Mouse (Mus musculus): ENCODE measurements around the gene P2ry12. TPM values are rescaled to one million over a fixed set of nuclear protein-coding genes. Genes with fewer than 3 reads are reported as not detected.

The P2ry12 gene
- polyA plus RNA-seq, 1 experiment from 2014 or later, result 5.6 TPM

DNA sequence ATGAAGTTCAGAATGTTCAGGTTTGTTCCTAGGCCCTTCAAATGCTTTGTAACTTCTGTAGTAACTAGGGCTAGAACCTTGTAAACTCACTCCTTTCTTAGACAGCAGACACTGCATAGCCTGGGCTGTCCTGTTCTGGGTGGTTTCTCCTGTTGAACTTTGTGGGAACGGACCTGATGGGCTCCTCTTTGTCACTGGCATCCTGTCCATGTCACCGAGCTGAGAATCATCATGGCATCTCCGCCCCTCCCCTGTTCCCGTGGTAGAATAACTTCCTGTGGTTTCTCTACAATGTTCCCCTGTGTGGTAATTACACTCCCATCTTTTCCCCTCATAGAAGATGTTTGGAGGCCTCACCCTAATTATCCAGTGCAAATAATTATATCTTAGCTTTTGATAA is 56.7 kb downstream of the P2ry12 start:
- ATAC-seq (ENCODE audit: low FRiP score, low TSS enrichment), result no peak
- Histone ChIP-seq H3K4me2 (ENCODE audit: low read length) (no peak overlapping the region), H3K27ac (replicated peaks; ENCODE audit: low read depth, low read length) (no peak overlapping the region), H3K27me3 (ENCODE audit: control insufficient read depth, insufficient read depth, low read length) (no peaks in the 10 kb centered on the region), H3K9me3 (ENCODE audit: control insufficient read depth, low read length) (no peaks in the 10 kb centered on the region), H3K4me3 (replicated peaks; ENCODE audit: low read depth, low read length) (no peak overlapping the region), H3K4me1 (ENCODE audit: control insufficient read depth, insufficient read depth, low read length) (no peaks in the 10 kb centered on the region), H3K36me3 (ENCODE audit: control insufficient read depth, insufficient read depth, low read length) (no peaks in the 10 kb centered on the region), H3K9ac (replicated peaks; ENCODE audit: low read length) (no peak overlapping the region)
- WGBS, result 86% methylated on average over 4 of the region's 4 CpGs
- no peak for DNase-seq

- Histone ChIP-seq H3K4me2 (ENCODE audit: low read length) (no peak overlapping the region), H3K4me1 (ENCODE audit: control insufficient read depth, insufficient read depth, low read length) (no peaks in the 10 kb centered on the region), H3K9me3 (ENCODE audit: control insufficient read depth, low read length) (no peaks in the 10 kb centered on the region), H3K4me3 (replicated peaks; ENCODE audit: low read depth, low read length) (no peak overlapping the region), H3K27me3 (ENCODE audit: control insufficient read depth, insufficient read depth, low read length) (no peaks in the 10 kb centered on the region), H3K27ac (replicated peaks; ENCODE audit: low read depth, low read length) (no peak overlapping the region), H3K36me3 (ENCODE audit: control insufficient read depth, insufficient read depth, low read length) (no peaks in the 10 kb centered on the region), H3K9ac (replicated peaks; ENCODE audit: low read length) (no peak overlapping the region)
- ATAC-seq (ENCODE audit: low FRiP score, low TSS enrichment) (no peak), DNase-seq (no peak)
- WGBS, result 88% methylated on average over 11 of the region's 11 CpGs
Measured at GRCm38 (mm10) chr3:59204719-59205503, 57.8 kb downstream of the P2ry12 start.

DNA sequence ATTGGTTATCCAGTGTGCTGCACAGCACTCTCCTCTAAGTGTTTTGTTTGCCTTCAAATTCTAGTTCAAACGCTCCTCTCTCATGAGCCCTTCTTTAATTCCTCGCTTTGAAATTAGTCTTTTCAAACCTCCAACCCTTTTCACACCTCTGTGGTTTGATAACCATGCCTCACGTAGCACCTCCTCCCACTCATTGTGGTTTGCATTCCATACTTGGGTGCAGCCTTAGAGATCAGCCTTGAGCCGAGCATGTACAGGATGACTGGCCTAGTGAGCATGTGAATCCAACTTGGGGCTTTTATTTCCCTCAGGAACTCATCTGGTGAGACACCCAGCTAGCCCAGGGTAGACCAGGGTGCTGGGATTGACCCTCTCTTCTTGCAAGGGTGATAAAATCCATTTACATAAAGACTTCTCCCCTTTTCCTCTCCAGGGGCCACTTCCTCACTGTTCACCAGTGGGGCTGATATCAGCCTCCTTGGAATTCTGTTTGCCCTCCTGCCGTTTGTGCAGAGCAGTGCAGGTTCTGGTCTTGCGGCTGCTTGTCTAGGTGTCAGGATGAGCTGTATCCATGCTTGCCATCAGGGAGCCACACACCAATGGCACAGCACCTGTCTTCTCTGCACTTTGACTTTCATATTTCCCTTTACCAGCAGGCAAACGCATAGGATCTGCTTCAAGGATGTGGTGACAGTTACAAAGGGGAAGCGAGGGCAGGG is 58.7 kb downstream of the P2ry12 start:
- no peak for ATAC-seq (ENCODE audit: low FRiP score, low TSS enrichment)
- 86% methylated on average over 8 of the region's 8 CpGs for WGBS

GRCm38 (mm10) chr3:59197329-59197948 is 65.2 kb downstream of the P2ry12 start:
- Histone ChIP-seq H3K4me3 (replicated peaks; ENCODE audit: low read depth, low read length) (no peak overlapping the region), H3K9ac (replicated peaks; ENCODE audit: low read length) (no peak overlapping the region), H3K27me3 (ENCODE audit: control insufficient read depth, insufficient read depth, low read length) (no peaks in the 10 kb centered on the region), H3K9me3 (ENCODE audit: control insufficient read depth, low read length) (no peaks in the 10 kb centered on the region), H3K4me2 (ENCODE audit: low read length) (no peak overlapping the region), H3K27ac (replicated peaks; ENCODE audit: low read depth, low read length) (no peak overlapping the region), H3K36me3 (ENCODE audit: control insufficient read depth, insufficient read depth, low read length) (no peaks in the 10 kb centered on the region), H3K4me1 (ENCODE audit: control insufficient read depth, insufficient read depth, low read length) (no peaks in the 10 kb centered on the region)
- no peak for ATAC-seq (ENCODE audit: low FRiP score, low TSS enrichment)
- no peak for DNase-seq
- WGBS, result 88% methylated on average over 4 of the region's 4 CpGs

More for the DNA sequence above, 58.7 kb downstream of the P2ry12 start:
- H3K36me3 ChIP-seq (ENCODE audit: control insufficient read depth, insufficient read depth, low read length), result no peaks in the 10 kb centered on the region
- no peak overlapping the region for H3K9ac ChIP-seq (replicated peaks; ENCODE audit: low read length)
- DNase-seq, result no peak
- H3K27ac ChIP-seq (replicated peaks; ENCODE audit: low read depth, low read length), result no peak overlapping the region
- H3K27me3 ChIP-seq (ENCODE audit: control insufficient read depth, insufficient read depth, low read length), result no peaks in the 10 kb centered on the region
- H3K9me3 ChIP-seq (ENCODE audit: control insufficient read depth, low read length), result no peaks in the 10 kb centered on the region
- H3K4me1 ChIP-seq (ENCODE audit: control insufficient read depth, insufficient read depth, low read length), result no peaks in the 10 kb centered on the region
- no peak overlapping the region for H3K4me2 ChIP-seq (ENCODE audit: low read length)
- H3K4me3 ChIP-seq (replicated peaks; ENCODE audit: low read depth, low read length), result no peak overlapping the region

DNA sequence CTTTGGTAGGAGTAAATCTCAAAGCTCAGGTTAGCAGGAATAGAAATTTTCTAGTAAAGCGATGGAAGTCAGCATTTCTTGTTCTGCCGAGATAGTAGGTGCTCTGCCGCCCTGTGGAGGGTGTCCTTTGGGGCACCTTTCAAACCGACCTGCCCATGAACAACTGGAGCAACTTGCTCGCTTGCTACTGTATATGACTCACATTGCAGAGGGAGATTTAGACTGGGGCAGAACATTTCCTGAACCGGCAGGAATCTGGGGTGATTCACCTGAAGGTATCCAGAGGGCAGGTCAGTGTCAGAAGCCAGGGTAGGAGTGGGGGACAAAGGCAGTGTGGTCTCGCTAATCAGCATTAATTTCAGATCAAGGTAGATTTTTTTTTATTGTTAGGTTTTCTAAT is 67.7 kb downstream of the P2ry12 start, which contains the start of gene Gpr87:
Gene Gpr87 (minus strand): TSS at position 167 of the 400 bp plus-strand sequence.
- 88% methylated on average over 7 of the region's 7 CpGs for WGBS
- Histone ChIP-seq H3K36me3 (ENCODE audit: control insufficient read depth, insufficient read depth, low read length) (no peaks in the 10 kb centered on the region), H3K4me2 (ENCODE audit: low read length) (no peak within 1 kb of the TSS), H3K4me3 (replicated peaks; ENCODE audit: low read depth, low read length) (no peak within 1 kb of the TSS), H3K9me3 (ENCODE audit: control insufficient read depth, low read length) (no peaks in the 10 kb centered on the region), H3K27ac (replicated peaks; ENCODE audit: low read depth, low read length) (no peak within 1 kb of the TSS), H3K27me3 (ENCODE audit: control insufficient read depth, insufficient read depth, low read length) (no peaks in the 10 kb centered on the region), H3K9ac (replicated peaks; ENCODE audit: low read length) (no peak within 1 kb of the TSS), H3K4me1 (ENCODE audit: control insufficient read depth, insufficient read depth, low read length) (no peaks in the 10 kb centered on the region)
- DNase-seq (no peak), ATAC-seq (ENCODE audit: low FRiP score, low TSS enrichment) (no peak)

- Histone ChIP-seq H3K9ac (replicated peaks; ENCODE audit: low read length) (no peak overlapping the region), H3K4me3 (replicated peaks; ENCODE audit: low read depth, low read length) (no peak overlapping the region), H3K27me3 (ENCODE audit: control insufficient read depth, insufficient read depth, low read length) (no peaks in the 10 kb centered on the region), H3K4me2 (ENCODE audit: low read length) (no peak overlapping the region), H3K36me3 (ENCODE audit: control insufficient read depth, insufficient read depth, low read length) (no peaks in the 10 kb centered on the region), H3K27ac (replicated peaks; ENCODE audit: low read depth, low read length) (no peak overlapping the region), H3K9me3 (ENCODE audit: control insufficient read depth, low read length) (no peaks in the 10 kb centered on the region), H3K4me1 (ENCODE audit: control insufficient read depth, insufficient read depth, low read length) (no peaks in the 10 kb centered on the region)
- 93% methylated on average over 7 of the region's 7 CpGs for WGBS
- DNase-seq (no peak), ATAC-seq (ENCODE audit: low FRiP score, low TSS enrichment) (no peak)
Measured at GRCm38 (mm10) chr3:59194099-59194498, 68.6 kb downstream of the P2ry12 start.

- Histone ChIP-seq H3K36me3 (ENCODE audit: control insufficient read depth, insufficient read depth, low read length) (no peaks in the 10 kb centered on the region), H3K27me3 (ENCODE audit: control insufficient read depth, insufficient read depth, low read length) (no peaks in the 10 kb centered on the region), H3K9ac (replicated peaks; ENCODE audit: low read length) (no peak overlapping the region), H3K4me2 (ENCODE audit: low read length) (no peak overlapping the region), H3K27ac (replicated peaks; ENCODE audit: low read depth, low read length) (no peak overlapping the region), H3K4me1 (ENCODE audit: control insufficient read depth, insufficient read depth, low read length) (no peaks in the 10 kb centered on the region), H3K9me3 (ENCODE audit: control insufficient read depth, low read length) (no peaks in the 10 kb centered on the region), H3K4me3 (replicated peaks; ENCODE audit: low read depth, low read length) (no peak overlapping the region)
- ATAC-seq (ENCODE audit: low FRiP score, low TSS enrichment) (no peak), DNase-seq (no peak)
- WGBS, result 97% methylated on average over 6 of the region's 6 CpGs
Measured at GRCm38 (mm10) chr3:59191674-59192073, 71.0 kb downstream of the P2ry12 start.

- H3K27ac ChIP-seq (replicated peaks; ENCODE audit: low read depth, low read length), result no peak overlapping the region
- WGBS, result 86% methylated on average over 4 of the region's 4 CpGs
- H3K36me3 ChIP-seq (ENCODE audit: control insufficient read depth, insufficient read depth, low read length), result no peaks in the 10 kb centered on the region
- H3K4me2 ChIP-seq (ENCODE audit: low read length), result no peak overlapping the region
- no peak for DNase-seq
- no peak overlapping the region for H3K4me3 ChIP-seq (replicated peaks; ENCODE audit: low read depth, low read length)
- no peak for ATAC-seq (ENCODE audit: low FRiP score, low TSS enrichment)
- H3K4me1 ChIP-seq (ENCODE audit: control insufficient read depth, insufficient read depth, low read length), result no peaks in the 10 kb centered on the region
- no peaks in the 10 kb centered on the region for H3K27me3 ChIP-seq (ENCODE audit: control insufficient read depth, insufficient read depth, low read length)
- H3K9me3 ChIP-seq (ENCODE audit: control insufficient read depth, low read length), result no peaks in the 10 kb centered on the region
- no peak overlapping the region for H3K9ac ChIP-seq (replicated peaks; ENCODE audit: low read length)
Measured at GRCm38 (mm10) chr3:59187336-59187735, 75.3 kb downstream of the P2ry12 start.
